Mouse (Mus musculus) heart, adult 2 months (tissue): ENCODE results near the gene Apool.

Source experiments
- CTCF ChIP-seq: fragments of 200-600 bp; IDR thresholded peaks from 2 replicates; pipeline ENCODE4 v1.8.1; 2022; ENCODE audit warnings: antibody characterized with exemption, mild to moderate bottlenecking, moderate library complexity
- EP300 ChIP-seq: fragments of 200-500 bp; IDR thresholded peaks from 2 replicates; pipeline ENCODE4 v1.6.1; 2011; ENCODE audit warnings: low read depth, low read length, control low read depth; ENCODE audit not compliant: insufficient read depth
- POLR2A ChIP-seq: fragments of 200-500 bp; IDR thresholded peaks from 2 replicates; pipeline ENCODE4 v1.6.1; 2011; ENCODE audit warnings: mild to moderate bottlenecking, low read depth, low read length, control low read depth; ENCODE audit not compliant: insufficient read depth

- TF ChIP-seq CTCF, result no peak
- no peak for TF ChIP-seq EP300
- TF ChIP-seq POLR2A, result no peak
These were observed 28.4 kb downstream of the Apool start for GRCm38 (mm10) chrX:112339486-112339885.
